Mouse (Mus musculus) heart, postnatal 0 days (tissue): ENCODE data around the gene Psmc5.

Experiments
- CTCF ChIP-seq: IDR thresholded peaks from 2 replicates; pipeline ENCODE4 v1.5.1; 2016; ENCODE audit warnings: antibody characterized with exemption, control low read depth, low read depth
- EP300 ChIP-seq: IDR thresholded peaks from 2 replicates; pipeline ENCODE4 v1.6.1; 2016; ENCODE audit warnings: antibody characterized with exemption, low read depth

DNA sequence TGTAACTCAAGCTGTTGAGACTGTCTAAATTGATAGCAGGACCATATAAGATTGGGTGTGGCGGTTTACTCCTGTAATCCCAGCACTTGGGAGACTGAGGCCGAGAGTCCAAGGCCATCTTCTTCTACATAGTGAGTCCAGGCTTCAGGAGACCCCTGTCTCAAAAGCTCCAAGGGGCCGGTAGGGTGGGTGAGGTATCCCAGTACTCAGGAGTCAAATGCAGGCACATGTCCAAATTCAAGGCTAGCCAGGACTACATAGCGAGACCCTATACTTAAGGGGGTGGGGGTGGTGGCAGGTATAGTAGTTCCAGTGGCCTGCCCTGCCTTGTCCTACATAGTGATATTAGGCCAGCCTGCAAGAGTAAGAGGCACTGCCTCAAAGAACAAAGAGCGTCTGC, 41.1 kb upstream of the Psmc5 start:
- TF ChIP-seq CTCF: no peak
- TF ChIP-seq EP300: no peak
